21 mouse cellular contexts compared by ENCODE assay signal in the genomic region with DNA sequence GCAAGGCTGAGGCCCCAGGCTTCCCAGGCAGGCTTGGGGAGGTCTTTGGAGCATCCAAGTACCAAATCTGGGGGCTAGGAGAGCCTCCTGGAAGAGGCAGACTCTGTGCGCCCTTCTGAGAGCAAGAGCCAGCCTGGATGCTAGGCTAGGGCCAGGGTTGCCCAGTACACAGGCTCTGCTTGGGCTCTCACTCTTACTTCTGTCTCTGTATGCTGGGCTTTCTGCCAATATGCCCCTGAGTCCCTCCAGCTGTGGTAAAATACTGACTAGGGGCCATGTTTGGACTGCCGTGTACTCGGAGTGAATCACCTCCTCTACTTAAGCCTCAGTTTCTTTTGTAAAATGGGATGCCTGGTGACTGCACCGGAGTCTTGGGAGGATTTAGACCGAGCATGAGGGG. TPM values are rescaled to one million over a fixed set of nuclear protein-coding genes. Genes with fewer than 3 reads are reported as not detected.
DNase-seq lines count a peak whose midpoint lies in the region; ATAC-seq and TF ChIP-seq lines count a peak whose summit lies in the region.
"Had no signal": no experiment of that assay in that cellular context is flagged by ENCODE, and none has a peak within 500 bp of the region (broad histone marks: within the 10 kb centered on the region; RNA-seq: fewer than 3 reads in every experiment).

No protein-coding gene starts in this region.

- no peak overlapping the region for H3K27ac ChIP-seq in limb, embryonic 13.5 days
- H3K27ac ChIP-seq in limb, embryonic 10.5 days: no peak overlapping the region
- no peak overlapping the region for H3K27ac ChIP-seq in lung, postnatal 0 days (ENCODE audit: low read length)
- H3K27ac ChIP-seq in embryonic facial prominence, embryonic 10.5 days (replicated peaks): no peak overlapping the region
- H3K27ac ChIP-seq in hindbrain, embryonic 13.5 days: no peak overlapping the region
- H3K27ac ChIP-seq: embryonic facial prominence, embryonic 15.5 days; forebrain, embryonic 10.5 days; gastrocnemius, adult 2 months; hindbrain, embryonic 14.5 days had no signal

- H3K4me2 ChIP-seq in limb, embryonic 13.5 days (replicated peaks): no peak overlapping the region
- H3K4me2 ChIP-seq in lung, postnatal 0 days (replicated peaks; ENCODE audit: low read depth, low read length): no peak overlapping the region
- H3K4me2 ChIP-seq in hindbrain, embryonic 13.5 days: no peak overlapping the region
- H3K4me2 ChIP-seq: embryonic facial prominence, embryonic 15.5 days; hindbrain, embryonic 14.5 days had no signal

- ATAC-seq in limb, embryonic 13.5 days (ENCODE audit: low FRiP score, low read depth): no peak
- no peak for ATAC-seq in lung, postnatal 0 days
- ATAC-seq in hindbrain, embryonic 13.5 days (ENCODE audit: low FRiP score): no peak
- ATAC-seq: forebrain, embryonic 14.5 days had no signal

- H3K27me3 ChIP-seq in limb, embryonic 13.5 days: peaks cover 22% of the 10 kb centered on the region
- peaks cover 21% of the 10 kb centered on the region for H3K27me3 ChIP-seq in limb, embryonic 10.5 days (ENCODE audit: low read depth, poor library complexity, severe bottlenecking)
- no peaks in the 10 kb centered on the region for H3K27me3 ChIP-seq in lung, postnatal 0 days (replicated peaks; ENCODE audit: insufficient read depth, low read length)
- H3K27me3 ChIP-seq in embryonic facial prominence, embryonic 10.5 days (replicated peaks; ENCODE audit: low read depth, poor library complexity, severe bottlenecking): peaks cover 25% of the 10 kb centered on the region
- H3K27me3 ChIP-seq in hindbrain, embryonic 13.5 days: peaks cover 32% of the 10 kb centered on the region
- H3K27me3 ChIP-seq: embryonic facial prominence, embryonic 15.5 days had no signal

- H3K9ac ChIP-seq in limb, embryonic 13.5 days: peak overlapping the region; percentile 25; the same call in 1 of the 2 replicates
- H3K9ac ChIP-seq in lung, postnatal 0 days (replicated peaks; ENCODE audit: low read depth): no peak overlapping the region
- no peak overlapping the region for H3K9ac ChIP-seq in hindbrain, embryonic 13.5 days
- H3K9ac ChIP-seq: embryonic facial prominence, embryonic 15.5 days; hindbrain, embryonic 14.5 days had no signal

- H3K4me1 ChIP-seq in limb, embryonic 13.5 days: peaks cover 16% of the 10 kb centered on the region
- H3K4me1 ChIP-seq in limb, embryonic 10.5 days: peaks cover 18% of the 10 kb centered on the region
- peaks cover 8% of the 10 kb centered on the region for H3K4me1 ChIP-seq in lung, postnatal 0 days (ENCODE audit: insufficient read depth, low read depth, low read length)
- H3K4me1 ChIP-seq in embryonic facial prominence, embryonic 10.5 days: peaks cover 31% of the 10 kb centered on the region
- peaks cover 11% of the 10 kb centered on the region for H3K4me1 ChIP-seq in hindbrain, embryonic 13.5 days (replicated peaks)

- H3K4me3 ChIP-seq in limb, embryonic 13.5 days: no peak overlapping the region
- H3K4me3 ChIP-seq in limb, embryonic 10.5 days: no peak overlapping the region
- no peak overlapping the region for H3K4me3 ChIP-seq in lung, postnatal 0 days (ENCODE audit: low read depth, low read length)
- H3K4me3 ChIP-seq in embryonic facial prominence, embryonic 10.5 days: no peak overlapping the region
- no peak overlapping the region for H3K4me3 ChIP-seq in hindbrain, embryonic 13.5 days
- H3K4me3 ChIP-seq: embryonic facial prominence, embryonic 15.5 days; erythroblast, embryonic 14.5 days; forebrain, embryonic 10.5 days; gastrocnemius, adult 2 months had no signal

- no peaks in the 10 kb centered on the region for H3K9me3 ChIP-seq in limb, embryonic 13.5 days
- H3K9me3 ChIP-seq in limb, embryonic 10.5 days (replicated peaks): no peaks in the 10 kb centered on the region
- no peaks in the 10 kb centered on the region for H3K9me3 ChIP-seq in lung, postnatal 0 days (ENCODE audit: low read length)
- H3K9me3 ChIP-seq in embryonic facial prominence, embryonic 10.5 days: no peaks in the 10 kb centered on the region
- H3K9me3 ChIP-seq in hindbrain, embryonic 13.5 days: no peaks in the 10 kb centered on the region
- H3K9me3 ChIP-seq: embryonic facial prominence, embryonic 15.5 days; forebrain, embryonic 10.5 days had no signal

- TF ChIP-seq CTCF in lung, postnatal 0 days (IDR thresholded peaks at IDR 0.05): no peak

- peaks cover 40% of the 10 kb centered on the region for H3K36me3 ChIP-seq in limb, embryonic 13.5 days
- H3K36me3 ChIP-seq in limb, embryonic 10.5 days: peaks cover 39% of the 10 kb centered on the region
- H3K36me3 ChIP-seq in lung, postnatal 0 days (ENCODE audit: insufficient read depth, low read length): no peaks in the 10 kb centered on the region; the same call in 1 of the 2 replicates
- peaks cover 44% of the 10 kb centered on the region for H3K36me3 ChIP-seq in embryonic facial prominence, embryonic 10.5 days (replicated peaks)
- H3K36me3 ChIP-seq in hindbrain, embryonic 13.5 days: peaks cover 31% of the 10 kb centered on the region

- TF ChIP-seq EP300 in lung, postnatal 0 days (IDR thresholded peaks at IDR 0.05): no peak

- DNase-seq in limb, embryonic 10.5 days (ENCODE audit: low spot score): no peak
- peak; percentile 62 for DNase-seq in lung, postnatal 0 days (ENCODE audit: low spot score)
- DNase-seq in lung, postnatal 25 days (ENCODE audit: low spot score): no peak
- peak; percentile 35 for DNase-seq in NIH3T3 (ENCODE audit: low read depth)
- peak; percentile 39 for DNase-seq in lung, postnatal 36 days
- no peak for DNase-seq in embryonic facial prominence, embryonic 10.5 days (ENCODE audit: low spot score)
- DNase-seq: adrenal gland, adult 8-10 months; adrenal gland, postnatal 36 days; cerebellum, adult 2 months; cerebellum, postnatal 10 days; gastrocnemius, adult 2 months; gastrocnemius, postnatal 25 days; heart, postnatal 14 days had no signal

- WGBS in limb, embryonic 13.5 days: 87% methylated on average over 5 of the region's 5 CpGs
- WGBS in limb, embryonic 10.5 days: 96% methylated on average over 5 of the region's 5 CpGs
- WGBS in lung, postnatal 0 days: 63% methylated on average over 5 of the region's 5 CpGs
- 90% methylated on average over 5 of the region's 5 CpGs for WGBS in embryonic facial prominence, embryonic 10.5 days
- 93% methylated on average over 5 of the region's 5 CpGs for WGBS in hindbrain, embryonic 13.5 days

RNA-seq across cellular contexts. Expression of a gene that starts 2.3 kb away (rescaled TPM):
- polyA plus RNA-seq in limb, embryonic 13.5 days (2015; fragmentation: Nextera tagmentation; extraction: Ambion mirVana): 1.7 and 2.0 TPM in 2 replicates
- 2.6 and 3.4 TPM in 2 replicates for polyA plus RNA-seq in limb, embryonic 10.5 days (2016; fragmentation: Nextera tagmentation; extraction: Ambion mirVana)
- polyA plus RNA-seq in lung, postnatal 0 days (2015; fragmentation: Nextera tagmentation; extraction: Ambion mirVana): 123 and 134 TPM in 2 replicates
- 4.4 and 4.6 TPM in 2 replicates for polyA plus RNA-seq in embryonic facial prominence, embryonic 10.5 days (2016; fragmentation: Nextera tagmentation; extraction: Ambion mirVana)
- polyA plus RNA-seq in hindbrain, embryonic 13.5 days (2015; fragmentation: Nextera tagmentation; extraction: Ambion mirVana): 1.7 and 2.1 TPM in 2 replicates
- polyA plus RNA-seq: erythroblast, embryonic 14.5 days had no signal

RNA-seq across cellular contexts. Expression of a gene that starts 7.9 kb away (rescaled TPM):
- 123 and 124 TPM in 2 replicates for polyA plus RNA-seq in limb, embryonic 13.5 days (2015; fragmentation: Nextera tagmentation; extraction: Ambion mirVana)
- 99.8 and 103 TPM in 2 replicates for polyA plus RNA-seq in limb, embryonic 10.5 days (2016; fragmentation: Nextera tagmentation; extraction: Ambion mirVana)
- polyA plus RNA-seq in lung, postnatal 0 days (2015; fragmentation: Nextera tagmentation; extraction: Ambion mirVana): 93.9 and 96.2 TPM in 2 replicates
- polyA plus RNA-seq in embryonic facial prominence, embryonic 10.5 days (2016; fragmentation: Nextera tagmentation; extraction: Ambion mirVana): 100 and 102 TPM in 2 replicates
- polyA plus RNA-seq in hindbrain, embryonic 13.5 days (2015; fragmentation: Nextera tagmentation; extraction: Ambion mirVana): 79.0 and 79.8 TPM in 2 replicates

RNA-seq across cellular contexts. Expression of a gene that starts 13.7 kb away (rescaled TPM):
- 1.9 and 2.3 TPM in 2 replicates for polyA plus RNA-seq in limb, embryonic 13.5 days (2015; fragmentation: Nextera tagmentation; extraction: Ambion mirVana)
- polyA plus RNA-seq in limb, embryonic 10.5 days (2016; fragmentation: Nextera tagmentation; extraction: Ambion mirVana): 0.70 and 1.2 TPM in 2 replicates
- 2.2 and 2.4 TPM in 2 replicates for polyA plus RNA-seq in lung, postnatal 0 days (2015; fragmentation: Nextera tagmentation; extraction: Ambion mirVana)
- polyA plus RNA-seq in embryonic facial prominence, embryonic 10.5 days (2016; fragmentation: Nextera tagmentation; extraction: Ambion mirVana): 0.74 and 1.1 TPM in 2 replicates
- 0.43 and 0.57 TPM in 2 replicates for polyA plus RNA-seq in hindbrain, embryonic 13.5 days (2015; fragmentation: Nextera tagmentation; extraction: Ambion mirVana)
- polyA plus RNA-seq: erythroblast, embryonic 14.5 days had no signal

RNA-seq across cellular contexts. Expression of a gene that starts 32.2 kb away (rescaled TPM):
- 0.46 and 0.51 TPM in 2 replicates for polyA plus RNA-seq in limb, embryonic 13.5 days (2015; fragmentation: Nextera tagmentation; extraction: Ambion mirVana)
- polyA plus RNA-seq in limb, embryonic 10.5 days (2016; fragmentation: Nextera tagmentation; extraction: Ambion mirVana): 0.06 and 0.45 TPM in 2 replicates
- polyA plus RNA-seq in lung, postnatal 0 days (2015; fragmentation: Nextera tagmentation; extraction: Ambion mirVana): 0.81 and 1.00 TPM in 2 replicates
- 0.10 and 0.24 TPM in 2 replicates for polyA plus RNA-seq in embryonic facial prominence, embryonic 10.5 days (2016; fragmentation: Nextera tagmentation; extraction: Ambion mirVana)
- polyA plus RNA-seq in hindbrain, embryonic 13.5 days (2015; fragmentation: Nextera tagmentation; extraction: Ambion mirVana): 2.0 and 3.6 TPM in 2 replicates
- polyA plus RNA-seq: C2C12; erythroblast, embryonic 14.5 days had no signal

RNA-seq across cellular contexts. Expression of a gene that starts 35.7 kb away (rescaled TPM):
- 110 and 112 TPM in 2 replicates for polyA plus RNA-seq in limb, embryonic 13.5 days (2015; fragmentation: Nextera tagmentation; extraction: Ambion mirVana)
- 58.8 and 71.8 TPM in 2 replicates for polyA plus RNA-seq in limb, embryonic 10.5 days (2016; fragmentation: Nextera tagmentation; extraction: Ambion mirVana)
- polyA plus RNA-seq in lung, postnatal 0 days (2015; fragmentation: Nextera tagmentation; extraction: Ambion mirVana): 429 and 453 TPM in 2 replicates
- 75.5 and 79.3 TPM in 2 replicates for polyA plus RNA-seq in embryonic facial prominence, embryonic 10.5 days (2016; fragmentation: Nextera tagmentation; extraction: Ambion mirVana)
- polyA plus RNA-seq in hindbrain, embryonic 13.5 days (2015; fragmentation: Nextera tagmentation; extraction: Ambion mirVana): 42.4 and 44.0 TPM in 2 replicates
- polyA plus RNA-seq: C2C12 had no signal

Comparison
In these comparisons a context has a peak if more than half of its experiments do, and no peak if none do; other contexts are left out.
1. DNase-seq: peak in lung, postnatal 0 days (single experiment), NIH3T3 (single experiment) and lung, postnatal 36 days (single experiment); none in limb, embryonic 10.5 days (single experiment), lung, postnatal 25 days (single experiment) and embryonic facial prominence, embryonic 10.5 days (single experiment).
2. RNA of a gene that starts 2.3 kb away (polyA plus RNA-seq): 123 to 134 TPM in lung, postnatal 0 days; 4.4 to 4.6 TPM in embryonic facial prominence, embryonic 10.5 days, 2.6 to 3.4 TPM in limb, embryonic 10.5 days, 1.7 to 2.0 TPM in limb, embryonic 13.5 days and 1.7 to 2.1 TPM in hindbrain, embryonic 13.5 days; every median in the first group is over 10 times any median in the second.